Mouse (Mus musculus) heart, adult 8-10 months (tissue): ENCODE measurements around the gene Foxk2. TPM values are rescaled to one million over a fixed set of nuclear protein-coding genes. Genes with fewer than 3 reads are reported as not detected.
A peak's percentile ranks its signal among the peaks of the same experiment; 100 is the strongest.

Experiments used
- DNase-seq: peaks from one replicate; pipeline ENCODE4 v3.0.0; 2022; ENCODE audit warnings: low spot score
- total RNA-seq, 4 experiments: library from RNA; stranded (reverse); gene quantifications; 2 replicates each; pipeline ENCODE4 v1.2.4; 2022

Gene Foxk2
- total RNA-seq, result 10 to 100 TPM; 16.2 to 23.1 (median 18.9) TPM

DNA sequence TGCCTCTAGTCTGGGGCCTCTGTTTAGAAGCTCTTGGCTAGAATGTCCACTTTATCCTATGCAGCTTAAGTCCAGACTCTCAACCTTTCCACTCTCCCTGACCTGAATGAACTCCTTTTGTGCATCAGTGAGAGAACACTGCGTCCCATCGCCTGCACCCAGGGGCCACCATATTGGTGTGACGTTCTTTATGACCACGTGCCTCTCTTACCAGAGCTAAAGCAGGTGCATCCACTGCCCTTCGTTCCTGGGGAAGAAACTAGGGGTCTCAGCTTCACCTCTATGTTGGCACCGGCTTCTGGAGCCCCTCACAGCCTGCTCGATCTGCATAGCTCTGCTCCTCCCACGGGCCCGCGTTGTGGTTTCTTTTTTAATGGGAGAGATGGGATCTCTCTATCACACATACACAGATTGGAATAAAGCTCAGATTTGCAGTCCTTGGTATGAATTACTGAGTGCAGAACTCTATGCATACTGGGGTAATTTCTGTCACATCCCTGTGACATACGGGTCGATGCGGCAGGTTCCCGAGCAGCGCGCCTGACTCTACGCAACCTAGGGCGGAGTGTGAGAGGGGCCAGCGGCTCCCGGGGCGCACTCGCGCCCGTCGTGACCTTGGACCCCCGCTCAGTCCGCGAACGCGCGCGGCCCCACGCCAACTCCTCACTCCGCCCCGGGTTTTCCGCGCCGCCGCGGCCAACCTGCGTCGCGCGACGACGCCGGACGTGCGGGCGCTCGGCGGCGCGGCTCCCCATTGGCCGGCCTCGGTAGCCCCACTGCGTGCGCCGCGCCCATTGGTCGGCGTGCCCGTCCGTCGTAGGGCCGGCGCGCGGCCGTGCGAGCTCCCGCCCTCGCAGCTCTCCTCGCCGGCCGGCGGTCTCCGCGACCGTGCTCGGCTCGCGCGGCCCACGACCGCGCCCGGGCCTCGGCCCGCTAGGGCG lies at the start of gene Foxk2:
Gene Foxk2, plus strand, starts transcription at position 831 of the 941 bp plus-strand sequence.
- DNase-seq, result peak; percentile 84

DNA sequence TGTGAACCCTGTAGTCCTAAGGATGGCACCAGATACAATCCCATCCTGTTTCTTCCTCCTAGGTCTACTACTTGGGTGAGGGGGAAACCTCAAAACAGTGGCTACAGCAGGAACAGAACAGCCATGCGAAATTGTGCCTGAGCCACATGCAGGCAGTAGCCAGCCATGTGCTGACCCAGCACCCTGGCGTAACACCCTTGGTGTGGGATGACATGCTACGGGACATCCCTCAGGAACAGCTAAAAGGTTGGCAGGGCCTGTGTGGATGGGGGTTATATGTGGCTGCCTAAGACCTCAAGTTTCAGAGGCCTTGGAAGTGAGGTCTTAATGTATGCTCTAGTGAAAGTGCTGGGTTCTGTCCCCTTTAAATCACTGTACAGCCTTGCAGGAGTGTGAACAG lies 43.0 kb upstream of the Foxk2 start:
- DNase-seq, result no peak

- no peak for DNase-seq
Observed at GRCm38 (mm10) chr11:121219776-121220175, 40.0 kb upstream of the Foxk2 start.

- DNase-seq, result no peak
Observed at GRCm38 (mm10) chr11:121220771-121221170, 39.0 kb upstream of the Foxk2 start.

GRCm38 (mm10) chr11:121221321-121222010 lies 38.3 kb upstream of the Foxk2 start:
- DNase-seq, result no peak

- no peak for DNase-seq
Observed at GRCm38 (mm10) chr11:121228129-121229017, 31.4 kb upstream of the Foxk2 start.

GRCm38 (mm10) chr11:121229018-121229439 lies 30.8 kb upstream of the Foxk2 start, which contains the start of gene Cybc1:
Cybc1 (minus strand) TSS chr11:121229322.
- DNase-seq, result peak; percentile 85

DNA sequence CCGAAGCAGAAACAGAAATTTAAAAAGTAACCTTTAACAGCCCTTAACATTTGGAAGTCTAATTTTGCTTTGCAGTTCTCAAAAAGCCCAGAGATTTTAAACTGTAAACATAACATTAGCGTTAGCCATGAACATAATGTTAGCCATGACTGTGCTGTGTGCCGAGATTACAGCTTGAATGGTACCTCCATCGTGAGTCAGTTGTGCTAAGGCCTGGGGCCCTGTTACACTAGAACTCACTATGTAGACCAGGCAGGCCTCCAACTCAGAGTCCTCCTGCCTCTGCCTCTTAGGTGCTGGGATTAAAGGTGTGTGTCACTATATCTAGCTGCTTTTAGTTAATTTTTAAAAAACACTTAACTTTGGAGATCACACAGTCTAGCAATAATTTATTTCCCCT lies 28.6 kb upstream of the Foxk2 start:
- no peak for DNase-seq

GRCm38 (mm10) chr11:121231628-121232291 lies 28.0 kb upstream of the Foxk2 start:
- peak; percentile 29 for DNase-seq

DNA sequence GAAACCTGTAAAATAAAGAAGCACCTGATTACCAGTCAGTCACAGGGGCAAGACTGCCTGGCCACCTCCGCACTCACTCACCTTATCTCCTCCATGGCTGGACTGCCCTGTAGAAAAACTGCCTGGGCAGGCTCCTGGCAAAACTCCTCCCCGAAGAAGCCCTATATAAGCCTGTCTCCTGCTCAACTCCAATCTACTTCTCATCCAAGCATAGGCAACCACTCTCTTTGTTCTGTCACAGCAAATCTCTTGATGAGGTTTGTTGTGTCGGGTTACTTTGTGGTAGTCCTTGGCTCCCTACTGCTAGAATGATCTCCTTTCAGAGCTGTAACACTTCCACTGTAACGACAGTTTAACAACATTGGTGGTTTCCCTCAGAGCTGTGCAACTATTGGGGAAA lies 27.1 kb upstream of the Foxk2 start:
- DNase-seq, result no peak

- no peak for DNase-seq
Observed at GRCm38 (mm10) chr11:121235475-121236238, 24.1 kb upstream of the Foxk2 start.

DNA sequence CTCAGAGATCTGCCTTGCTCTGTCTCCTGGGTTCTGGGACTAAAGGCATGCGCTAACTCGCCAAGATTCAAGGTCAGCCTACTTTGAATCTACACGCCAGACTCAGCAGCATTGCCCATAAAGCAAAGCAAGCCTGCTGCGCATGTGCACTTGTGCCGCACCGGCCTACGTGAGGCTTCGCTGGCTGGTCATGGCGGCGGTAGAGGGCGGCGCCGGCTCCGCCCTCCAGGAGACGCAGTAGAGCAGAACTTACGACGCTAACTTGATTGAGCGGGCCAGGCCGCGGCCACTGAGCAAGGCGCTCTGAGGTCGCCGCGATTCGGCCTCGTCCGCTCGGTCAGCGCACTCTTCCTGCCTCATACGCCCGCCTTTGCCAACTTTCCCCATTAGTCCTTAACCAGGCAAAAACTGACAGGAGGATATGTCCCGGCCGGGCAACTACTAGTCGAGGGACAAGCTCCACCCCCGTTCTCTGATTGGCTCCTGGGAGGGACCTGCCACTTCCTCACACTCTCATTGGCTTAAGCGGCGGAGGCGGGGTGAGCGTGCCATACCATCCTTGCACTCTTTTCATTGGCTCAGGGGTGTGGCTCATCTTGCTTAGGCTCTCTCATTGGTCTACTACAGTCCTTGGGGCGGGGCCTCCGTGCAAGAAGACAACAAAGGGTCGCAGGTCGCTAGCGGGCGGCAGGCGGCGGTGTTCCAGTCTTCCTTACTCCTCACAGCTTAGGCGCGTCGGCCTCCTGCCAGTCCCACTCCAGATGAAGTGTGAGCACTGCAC lies 23.0 kb upstream of the Foxk2 start, which contains the start of gene Narf:
Gene Narf, plus strand, starts transcription at position 690 of the 781 bp plus-strand sequence.
- DNase-seq, result peak; percentile 99

DNA sequence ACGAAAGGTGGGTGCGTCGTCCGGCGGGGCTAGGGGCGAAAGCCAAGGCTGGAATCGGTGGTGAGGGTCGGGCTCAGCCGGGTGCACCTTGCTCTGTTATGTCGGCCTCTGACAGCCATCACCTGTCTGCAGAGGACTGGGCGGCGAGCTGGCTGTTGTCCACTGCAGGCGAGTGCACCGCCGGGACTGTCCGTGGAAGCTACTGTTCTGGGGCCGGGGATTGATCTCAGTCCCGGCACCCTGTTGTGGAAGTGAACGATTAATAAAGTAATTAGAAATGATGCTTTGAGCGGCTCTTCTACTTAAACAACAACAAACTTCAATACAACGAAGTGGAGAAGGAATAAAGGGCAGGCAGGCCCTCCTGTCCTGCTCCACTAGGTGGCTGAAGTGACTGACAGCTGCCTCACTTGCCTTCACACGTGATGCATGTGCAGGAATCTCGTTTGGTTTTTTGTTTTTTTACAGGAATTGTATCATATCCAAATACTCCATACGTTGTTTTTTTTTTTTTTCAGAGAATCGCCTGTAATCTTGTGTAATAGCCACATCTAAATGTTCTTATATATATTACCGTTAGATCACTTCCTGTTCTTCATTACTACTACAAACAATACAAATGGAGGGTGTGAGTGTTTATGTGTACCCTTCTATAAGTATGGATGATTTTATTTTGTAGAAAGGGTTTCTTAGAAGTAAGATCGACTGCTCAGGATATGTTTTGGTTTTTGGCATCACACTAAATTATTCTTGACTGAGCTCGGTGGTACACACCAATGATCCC lies 22.3 kb upstream of the Foxk2 start:
- DNase-seq, result no peak

- DNase-seq, result no peak
Observed at GRCm38 (mm10) chr11:121239669-121240068, 20.1 kb upstream of the Foxk2 start.

- no peak for DNase-seq
Observed at GRCm38 (mm10) chr11:121250196-121250595, 9.6 kb upstream of the Foxk2 start.

GRCm38 (mm10) chr11:121260211-121260906 lies 569 bp downstream of the Foxk2 start:
- DNase-seq, result no peak

GRCm38 (mm10) chr11:121261074-121261473 lies 1.3 kb downstream of the Foxk2 start:
- DNase-seq, result no peak

DNA sequence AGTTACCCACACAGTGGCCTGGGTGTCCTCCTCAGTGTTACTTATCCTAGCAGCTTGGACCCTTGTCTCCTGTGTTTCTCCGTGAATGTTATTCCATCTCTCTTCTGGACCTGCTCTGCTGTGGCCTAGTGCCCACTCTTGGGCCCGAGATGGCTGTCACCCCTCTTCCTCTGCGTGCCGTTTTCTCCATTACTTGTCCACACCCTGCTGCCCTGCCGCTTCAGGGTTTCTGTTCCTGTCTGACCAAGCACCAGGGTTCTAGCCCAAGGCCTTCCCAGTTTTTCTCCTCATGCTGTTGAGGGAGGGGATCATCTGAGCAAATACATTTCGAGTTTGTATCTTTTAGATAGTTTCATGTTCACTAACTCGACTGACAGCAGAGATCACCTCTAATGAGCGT lies 17.7 kb downstream of the Foxk2 start:
- DNase-seq, result no peak
